8 mouse cellular contexts compared by ENCODE assay signal in genomic region chr6:116056676-116057264, GRCm38 (mm10).
DNase-seq lines count a peak whose midpoint lies in the region; ATAC-seq and TF ChIP-seq lines count a peak whose summit lies in the region.
"Had no signal": no experiment of that assay in that cellular context is flagged by ENCODE, and none has a peak within 500 bp of the region (broad histone marks: within the 10 kb centered on the region; RNA-seq: fewer than 3 reads in every experiment).

No protein-coding gene starts in this region.

- H3K36me3 ChIP-seq in forebrain, embryonic 15.5 days: no peaks in the 10 kb centered on the region
- H3K36me3 ChIP-seq in kidney, postnatal 0 days (ENCODE audit: insufficient read depth, low read length): no peaks in the 10 kb centered on the region
- no peaks in the 10 kb centered on the region for H3K36me3 ChIP-seq in limb, embryonic 13.5 days
- no peaks in the 10 kb centered on the region for H3K36me3 ChIP-seq in stomach, postnatal 0 days (ENCODE audit: control insufficient read depth, insufficient read depth, low read length)
- H3K36me3 ChIP-seq: liver, embryonic 13.5 days had no signal

- peak overlapping the region; percentile 45 for H3K4me2 ChIP-seq in forebrain, embryonic 15.5 days (replicated peaks)
- no peak overlapping the region for H3K4me2 ChIP-seq in kidney, postnatal 0 days (ENCODE audit: low read length)
- peak overlapping the region; percentile 14; the same call in 1 of the 2 replicates for H3K4me2 ChIP-seq in limb, embryonic 13.5 days (replicated peaks)
- 0 out of 2 replicates have a peak overlapping the region, but pooled peaks have one; percentile 5 for H3K4me2 ChIP-seq in stomach, postnatal 0 days (replicated peaks; ENCODE audit: low read depth)
- H3K4me2 ChIP-seq: liver, embryonic 13.5 days had no signal

- H3K27ac ChIP-seq in forebrain, embryonic 15.5 days (replicated peaks): peak overlapping the region; percentile 94
- no peak overlapping the region for H3K27ac ChIP-seq in kidney, postnatal 0 days
- no peak overlapping the region for H3K27ac ChIP-seq in limb, embryonic 13.5 days
- H3K27ac ChIP-seq in stomach, postnatal 0 days (replicated peaks): no peak overlapping the region
- H3K27ac ChIP-seq: liver, embryonic 13.5 days had no signal

- peak overlapping the region; percentile 42 for H3K4me3 ChIP-seq in forebrain, embryonic 15.5 days
- no peak overlapping the region for H3K4me3 ChIP-seq in kidney, postnatal 0 days (replicated peaks; ENCODE audit: low read depth, low read length)
- no peak overlapping the region for H3K4me3 ChIP-seq in limb, embryonic 13.5 days
- H3K4me3 ChIP-seq in stomach, postnatal 0 days (ENCODE audit: low read depth, low read length): no peak overlapping the region
- H3K4me3 ChIP-seq: liver, embryonic 13.5 days had no signal

- H3K9ac ChIP-seq in forebrain, embryonic 15.5 days (replicated peaks): peak overlapping the region; percentile 49
- H3K9ac ChIP-seq in kidney, postnatal 0 days (ENCODE audit: low read depth, low read length): no peak overlapping the region
- H3K9ac ChIP-seq in limb, embryonic 13.5 days: no peak overlapping the region
- no peak overlapping the region for H3K9ac ChIP-seq in stomach, postnatal 0 days (ENCODE audit: low read length)
- H3K9ac ChIP-seq: liver, embryonic 13.5 days had no signal

- no peaks in the 10 kb centered on the region for H3K27me3 ChIP-seq in forebrain, embryonic 15.5 days
- no peaks in the 10 kb centered on the region for H3K27me3 ChIP-seq in kidney, postnatal 0 days (ENCODE audit: insufficient read depth, low read length)
- H3K27me3 ChIP-seq in limb, embryonic 13.5 days: no peaks in the 10 kb centered on the region
- no peaks in the 10 kb centered on the region for H3K27me3 ChIP-seq in stomach, postnatal 0 days (ENCODE audit: control insufficient read depth, insufficient read depth, low read length)
- H3K27me3 ChIP-seq: liver, embryonic 13.5 days had no signal

- no peaks in the 10 kb centered on the region for H3K9me3 ChIP-seq in forebrain, embryonic 15.5 days
- no peaks in the 10 kb centered on the region for H3K9me3 ChIP-seq in kidney, postnatal 0 days (replicated peaks; ENCODE audit: low read length)
- no peaks in the 10 kb centered on the region for H3K9me3 ChIP-seq in limb, embryonic 13.5 days
- H3K9me3 ChIP-seq in stomach, postnatal 0 days (ENCODE audit: control insufficient read depth, low read length): no peaks in the 10 kb centered on the region
- H3K9me3 ChIP-seq: liver, embryonic 13.5 days had no signal

- TF ChIP-seq CTCF in kidney, postnatal 0 days (IDR thresholded peaks at IDR 0.05; ENCODE audit: low read depth): no peak
- no peak for TF ChIP-seq CTCF in stomach, postnatal 0 days (IDR thresholded peaks at IDR 0.05; ENCODE audit: low read depth)

- WGBS in forebrain, embryonic 15.5 days: 7% methylated on average over 13 of the region's 13 CpGs
- WGBS in kidney, postnatal 0 days: 24% methylated on average over 13 of the region's 13 CpGs
- 28% methylated on average over 13 of the region's 13 CpGs for WGBS in limb, embryonic 13.5 days
- 47% methylated on average over 13 of the region's 13 CpGs for WGBS in stomach, postnatal 0 days

- no peak for TF ChIP-seq EP300 in stomach, postnatal 0 days (optimal IDR thresholded peaks at IDR 0.05)

- ATAC-seq in forebrain, embryonic 15.5 days (replicated peaks): peak; percentile 84
- no peak for ATAC-seq in kidney, postnatal 0 days (replicated peaks; ENCODE audit: low FRiP score, low read depth)
- ATAC-seq in limb, embryonic 13.5 days (ENCODE audit: low FRiP score, low read depth): no peak
- ATAC-seq in stomach, postnatal 0 days (ENCODE audit: low FRiP score, low TSS enrichment): no peak

- DNase-seq in MN1 (ENCODE audit: low spot score): peak; percentile 65
- DNase-seq in cerebellum, adult 11 months: peak; percentile 61
- DNase-seq in kidney, postnatal 0 days (ENCODE audit: low spot score): peak; percentile 10
- DNase-seq in stomach, postnatal 0 days (ENCODE audit: low spot score): no peak
- DNase-seq in T-cell, adult 2 months (ENCODE audit: low spot score): no peak
- DNase-seq: liver, embryonic 13.5 days had no signal

- peaks cover 56% of the 10 kb centered on the region for H3K4me1 ChIP-seq in forebrain, embryonic 15.5 days
- H3K4me1 ChIP-seq in kidney, postnatal 0 days (replicated peaks; ENCODE audit: insufficient read depth, low read length): no peaks in the 10 kb centered on the region
- H3K4me1 ChIP-seq in limb, embryonic 13.5 days: 0 out of 2 replicates have a peak, but pooled peaks cover 10% of the 10 kb centered on the region
- H3K4me1 ChIP-seq in stomach, postnatal 0 days (replicated peaks; ENCODE audit: control insufficient read depth, insufficient read depth): no peaks in the 10 kb centered on the region

Comparison
In these comparisons a context has a peak if more than half of its experiments do, and no peak if none do; other contexts are left out.
1. DNase-seq: peak in MN1 (single experiment), cerebellum, adult 11 months (single experiment) and kidney, postnatal 0 days (single experiment); none in stomach, postnatal 0 days (single experiment) and T-cell, adult 2 months (single experiment).